Mouse (Mus musculus): ENCODE results near the gene Tll2. TPM values are rescaled to one million over a fixed set of nuclear protein-coding genes. Genes with fewer than 3 reads are reported as not detected.
A peak's percentile ranks its signal among the peaks of the same experiment; 100 is the strongest.

The Tll2 gene
- polyA plus RNA-seq, 1 experiment from 2014 or later = 0.05 TPM

GRCm38 (mm10) chr19:41048187-41048559 is 158.5 kb downstream of the Tll2 start:
- no peak for TF ChIP-seq CTCF (IDR thresholded peaks at IDR 0.05; ENCODE audit: low read depth)

DNA sequence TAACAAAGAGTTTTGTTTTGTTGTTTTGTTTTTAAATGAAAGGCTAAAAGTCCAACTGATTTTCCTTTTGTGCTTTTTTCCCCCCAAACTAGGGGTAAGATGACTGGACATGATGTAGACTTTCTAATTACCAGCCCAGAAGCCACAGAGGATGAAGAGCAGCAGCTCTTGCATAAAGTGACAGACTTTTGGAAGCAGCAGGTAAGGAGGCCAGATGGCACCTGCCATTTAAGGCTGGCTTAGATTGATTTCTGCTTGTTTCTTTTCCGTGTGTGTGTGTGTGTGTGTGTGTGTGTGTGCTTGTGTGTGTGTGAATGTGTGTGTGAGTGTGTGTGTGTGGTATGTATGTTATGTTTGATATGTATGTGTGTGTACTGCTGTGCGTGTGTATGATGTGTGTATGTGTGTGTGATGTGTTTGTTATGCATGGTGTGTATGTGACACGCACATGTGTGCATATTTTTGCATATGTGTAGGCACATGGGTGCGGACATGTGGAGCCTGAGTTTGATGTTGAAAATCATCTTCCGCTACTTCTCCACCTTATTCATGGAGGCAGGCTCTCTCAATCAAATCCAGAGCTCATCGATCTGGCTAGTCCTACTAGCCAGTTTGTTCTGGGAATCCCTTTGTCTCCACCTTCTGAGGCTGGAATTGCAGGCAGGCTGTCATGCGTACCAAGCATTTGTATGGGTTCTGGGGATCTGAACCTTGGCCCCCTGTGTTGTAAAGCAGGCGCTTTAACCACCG is 159.0 kb downstream of the Tll2 start:
- no peak for DNase-seq
- Histone ChIP-seq H3K9ac (no peak overlapping the region), H3K4me2 (no peak overlapping the region), H3K36me3 (ENCODE audit: insufficient read depth) (no peaks in the 10 kb centered on the region), H3K27ac (ENCODE audit: low read depth) (no peak overlapping the region), H3K27me3 (ENCODE audit: insufficient read depth, low read length) (no peaks in the 10 kb centered on the region), H3K4me1 (ENCODE audit: insufficient read depth) (no peaks in the 10 kb centered on the region), H3K4me3 (ENCODE audit: low read depth, low read length) (no peak overlapping the region), H3K9me3 (ENCODE audit: low read depth, low read length) (no peaks in the 10 kb centered on the region)
- ATAC-seq (ENCODE audit: insufficient read depth) = no peak
- WGBS = 71% methylated on average over 9 of the region's 9 CpGs
- TF ChIP-seq CTCF (IDR thresholded peaks at IDR 0.05; ENCODE audit: low read depth) = no peak

More at GRCm38 (mm10) chr19:41048187-41048559, 158.5 kb downstream of the Tll2 start:
- no peak overlapping the region for H3K4me2 ChIP-seq
- no peaks in the 10 kb centered on the region for H3K36me3 ChIP-seq (ENCODE audit: insufficient read depth)
- no peak for ATAC-seq (ENCODE audit: insufficient read depth)
- H3K27me3 ChIP-seq (ENCODE audit: insufficient read depth, low read length) = no peaks in the 10 kb centered on the region
- DNase-seq = no peak
- H3K4me3 ChIP-seq (ENCODE audit: low read depth, low read length) = no peak overlapping the region
- H3K27ac ChIP-seq (ENCODE audit: low read depth) = no peak overlapping the region
- no peaks in the 10 kb centered on the region for H3K4me1 ChIP-seq (ENCODE audit: insufficient read depth)
- no peaks in the 10 kb centered on the region for H3K9me3 ChIP-seq (ENCODE audit: low read depth, low read length)
- H3K9ac ChIP-seq = no peak overlapping the region
- WGBS = 56% methylated on average over 3 of the region's 3 CpGs

- Histone ChIP-seq H3K4me2 (no peak overlapping the region), H3K4me3 (ENCODE audit: low read depth, low read length) (no peak overlapping the region), H3K9me3 (ENCODE audit: low read depth, low read length) (no peaks in the 10 kb centered on the region), H3K4me1 (ENCODE audit: insufficient read depth) (no peaks in the 10 kb centered on the region), H3K27me3 (ENCODE audit: insufficient read depth, low read length) (no peaks in the 10 kb centered on the region), H3K27ac (ENCODE audit: low read depth) (no peak overlapping the region), H3K9ac (no peak overlapping the region), H3K36me3 (ENCODE audit: insufficient read depth) (no peaks in the 10 kb centered on the region)
- WGBS = 24% methylated on average over 10 of the region's 10 CpGs
- ATAC-seq (ENCODE audit: insufficient read depth) = peak; percentile 71; the same call in 1 of the 2 replicates
- peak; percentile 53 for DNase-seq
- no peak for TF ChIP-seq CTCF (IDR thresholded peaks at IDR 0.05; ENCODE audit: low read depth)
Observed at GRCm38 (mm10) chr19:41045091-41045770, 161.4 kb downstream of the Tll2 start.

GRCm38 (mm10) chr19:41039110-41039509 is 167.5 kb downstream of the Tll2 start:
- H3K4me1 ChIP-seq (ENCODE audit: insufficient read depth) = no peaks in the 10 kb centered on the region
- H3K4me3 ChIP-seq (ENCODE audit: low read depth, low read length) = no peak overlapping the region
- no peaks in the 10 kb centered on the region for H3K9me3 ChIP-seq (ENCODE audit: low read depth, low read length)
- 55% methylated on average over 7 of the region's 7 CpGs for WGBS
- DNase-seq = no peak
- no peak overlapping the region for H3K9ac ChIP-seq
- no peaks in the 10 kb centered on the region for H3K36me3 ChIP-seq (ENCODE audit: insufficient read depth)
- no peak overlapping the region for H3K27ac ChIP-seq (ENCODE audit: low read depth)
- H3K27me3 ChIP-seq (ENCODE audit: insufficient read depth, low read length) = no peaks in the 10 kb centered on the region
- no peak overlapping the region for H3K4me2 ChIP-seq
- no peak for TF ChIP-seq CTCF (IDR thresholded peaks at IDR 0.05; ENCODE audit: low read depth)
- no peak for ATAC-seq (ENCODE audit: insufficient read depth)

DNA sequence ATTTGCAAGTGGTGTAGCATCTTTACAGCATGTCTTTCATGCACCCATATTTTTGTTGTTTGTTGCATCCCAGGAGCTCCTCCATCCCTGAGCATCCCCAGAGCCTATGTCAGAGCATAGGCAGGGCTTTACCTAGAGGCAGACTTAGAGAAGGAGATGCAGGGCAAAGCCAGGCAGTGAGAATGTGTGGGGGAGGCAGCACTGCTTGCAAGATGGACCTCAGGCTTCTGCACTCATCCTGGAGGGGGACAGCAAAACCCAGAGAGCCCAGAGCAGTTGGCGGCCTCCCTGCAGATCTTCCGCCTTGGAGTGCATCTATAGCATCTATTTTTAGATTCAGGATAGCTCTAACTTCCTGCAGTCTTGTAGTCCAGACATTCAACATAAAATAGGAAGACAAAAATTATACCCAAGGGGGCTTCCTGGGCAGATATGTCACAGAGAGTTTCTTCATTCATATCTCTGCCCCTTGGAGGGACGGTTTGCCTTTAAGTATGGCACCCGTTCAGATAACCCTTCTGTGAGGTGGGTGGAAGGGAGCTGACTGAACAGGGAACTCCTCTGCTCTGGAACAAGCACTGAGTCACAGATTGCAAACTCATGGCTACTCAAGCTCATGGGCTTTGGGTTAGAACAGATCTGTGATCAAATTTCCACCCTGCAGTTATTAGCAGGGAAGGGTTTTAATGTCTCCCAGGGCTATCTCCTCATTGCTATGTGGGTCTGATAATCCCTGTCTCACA is 170.7 kb downstream of the Tll2 start:
- Histone ChIP-seq H3K27me3 (ENCODE audit: insufficient read depth, low read length) (no peaks in the 10 kb centered on the region), H3K4me1 (ENCODE audit: insufficient read depth) (no peaks in the 10 kb centered on the region), H3K4me3 (ENCODE audit: low read depth, low read length) (no peak overlapping the region), H3K9ac (no peak overlapping the region), H3K36me3 (ENCODE audit: insufficient read depth) (no peaks in the 10 kb centered on the region), H3K27ac (ENCODE audit: low read depth) (no peak overlapping the region), H3K4me2 (no peak overlapping the region), H3K9me3 (ENCODE audit: low read depth, low read length) (no peaks in the 10 kb centered on the region)
- no peak for DNase-seq
- WGBS = 53% methylated on average over 4 of the region's 4 CpGs
- TF ChIP-seq CTCF (IDR thresholded peaks at IDR 0.05; ENCODE audit: low read depth) = no peak
- ATAC-seq (ENCODE audit: insufficient read depth) = no peak

Other genes with a start within 250 kb of the Tll2 start
- 0.83 and 1.2 TPM in 2 replicates for gene Blnk, start 212.3 kb downstream of the Tll2 start, polyA plus RNA-seq (2014; fragmentation: Nextera tagmentation; extraction: Ambion mirVana)
- gene Dntt, start 177.6 kb downstream of the Tll2 start, polyA plus RNA-seq (2014; fragmentation: Nextera tagmentation; extraction: Ambion mirVana) = 0.18 TPM in 1 of 2 replicates, not detected in the other
- gene Opalin, start 129.7 kb downstream of the Tll2 start, polyA plus RNA-seq (2014; fragmentation: Nextera tagmentation; extraction: Ambion mirVana) = not detected in 2 replicates
- 172 and 176 TPM in 2 replicates for gene Tm9sf3, start 57.2 kb upstream of the Tll2 start, polyA plus RNA-seq (2014; fragmentation: Nextera tagmentation; extraction: Ambion mirVana)
- gene Pik3ap1, start 178.3 kb upstream of the Tll2 start, polyA plus RNA-seq (2014; fragmentation: Nextera tagmentation; extraction: Ambion mirVana) = 2.7 TPM in 2 replicates